Mouse (Mus musculus) kidney, postnatal 25 days (tissue): ENCODE measurements around the gene Pafah1b1.
A peak's percentile ranks its signal among the peaks of the same experiment; 100 is the strongest.

Experiments
- DNase-seq, 2 experiments: peaks; one replicate each; pipeline ENCODE4 v3.0.0; 2021; ENCODE audit warnings: mixed read lengths in 2 of 2

The Pafah1b1 gene

DNA sequence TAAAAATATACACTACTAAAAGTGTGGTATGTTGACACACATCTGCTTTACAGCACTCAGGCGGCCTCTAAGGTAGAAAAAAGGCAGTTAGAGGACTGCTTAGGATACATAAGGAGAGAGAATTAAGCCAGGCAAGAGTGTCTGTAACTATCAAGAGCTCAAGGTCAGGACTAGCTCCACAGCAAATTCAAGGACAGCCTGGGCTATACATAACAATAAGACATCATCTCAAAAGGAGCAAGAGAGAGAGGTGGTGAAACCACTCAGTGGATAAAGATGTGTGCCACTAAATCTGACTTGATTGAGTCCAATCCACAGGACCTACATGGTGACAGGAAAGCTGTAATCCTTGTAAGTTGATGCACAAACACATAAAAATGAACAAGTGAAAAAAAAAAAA is 3.8 kb downstream of the Pafah1b1 start:
- DNase-seq = no peak

DNA sequence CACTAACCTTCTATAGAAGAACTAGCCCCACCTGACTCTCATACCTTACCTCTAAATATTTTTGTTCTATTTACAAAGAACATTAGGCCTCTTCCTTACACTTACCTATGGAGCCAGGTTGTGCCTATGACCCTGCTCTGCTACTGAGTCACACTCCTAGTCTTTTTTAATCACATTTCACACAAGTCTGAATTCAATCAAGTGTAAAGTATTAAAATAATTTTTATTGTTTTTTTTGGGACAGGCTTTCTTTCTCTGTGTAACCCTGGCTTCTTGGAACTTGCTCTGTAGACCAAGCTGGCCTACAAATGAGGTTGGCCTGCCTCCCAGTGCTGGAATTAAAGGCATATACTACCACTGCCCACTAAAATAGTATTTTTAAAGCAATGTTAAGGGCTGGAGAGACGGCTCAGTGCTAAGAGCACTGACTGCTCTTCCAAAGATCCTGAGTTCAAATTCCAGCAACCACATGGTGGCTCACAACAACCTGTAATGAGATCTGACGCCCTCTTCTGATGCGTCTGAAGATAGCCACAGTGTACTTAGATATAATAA is 8.4 kb downstream of the Pafah1b1 start:
- DNase-seq = peak; percentile 30 to 41

DNA sequence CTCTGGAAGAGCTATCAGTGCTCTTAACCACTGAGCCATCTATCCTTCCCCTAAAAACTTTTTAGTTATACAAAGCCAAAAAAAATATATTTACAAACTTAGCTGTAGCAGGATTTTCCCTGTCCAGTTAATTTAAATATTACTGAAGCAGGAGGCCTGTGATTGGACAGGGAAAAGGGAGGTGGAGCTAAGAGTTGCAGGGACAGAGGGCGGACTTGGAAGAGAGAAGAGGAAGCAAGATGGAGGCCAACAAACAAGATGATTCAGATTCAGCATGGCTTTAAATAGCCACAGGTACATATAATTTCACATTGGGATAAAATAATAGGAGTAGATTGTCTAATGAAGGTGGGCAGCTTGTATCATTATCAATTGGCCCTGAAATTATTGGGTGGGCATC is 13.8 kb downstream of the Pafah1b1 start:
- no peak for DNase-seq

DNA sequence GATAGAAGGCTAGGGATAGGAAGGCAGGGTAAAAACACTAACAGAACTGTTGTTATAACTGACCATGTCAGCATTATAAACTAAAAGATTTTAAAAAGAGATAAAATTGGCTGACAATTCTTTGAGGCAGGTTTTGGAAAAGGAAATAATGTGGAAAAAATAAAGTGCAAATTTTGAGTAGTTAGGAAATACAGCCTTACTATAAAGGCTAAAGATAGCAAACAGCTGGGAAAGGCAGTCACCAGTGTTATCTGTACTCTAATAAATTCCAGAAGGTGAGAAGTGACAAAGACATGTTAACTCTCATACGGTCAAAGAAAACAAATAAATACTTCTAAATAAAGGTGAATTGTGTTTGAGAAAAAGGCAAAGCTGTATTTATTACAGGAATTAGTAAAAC is 15.7 kb downstream of the Pafah1b1 start:
- DNase-seq = no peak

DNA sequence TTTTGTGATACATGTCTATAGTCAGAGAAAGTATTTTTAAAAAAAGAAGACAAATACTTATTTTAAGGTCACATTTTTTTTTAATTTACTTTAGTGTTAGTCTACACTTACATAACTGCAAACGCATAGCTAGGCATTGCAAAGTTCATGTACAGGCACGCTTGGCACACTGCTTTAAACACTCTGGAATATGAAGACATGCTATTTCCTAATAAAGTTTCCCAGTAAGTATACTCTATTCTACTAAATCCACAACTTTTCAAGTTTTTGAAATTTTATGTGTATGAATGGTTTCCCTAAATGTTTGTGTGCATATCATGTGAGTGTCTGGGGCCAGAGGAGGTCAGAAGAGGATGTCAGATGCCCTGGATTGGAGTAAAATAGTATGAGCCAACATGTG is 20.4 kb downstream of the Pafah1b1 start:
- no peak for DNase-seq

DNA sequence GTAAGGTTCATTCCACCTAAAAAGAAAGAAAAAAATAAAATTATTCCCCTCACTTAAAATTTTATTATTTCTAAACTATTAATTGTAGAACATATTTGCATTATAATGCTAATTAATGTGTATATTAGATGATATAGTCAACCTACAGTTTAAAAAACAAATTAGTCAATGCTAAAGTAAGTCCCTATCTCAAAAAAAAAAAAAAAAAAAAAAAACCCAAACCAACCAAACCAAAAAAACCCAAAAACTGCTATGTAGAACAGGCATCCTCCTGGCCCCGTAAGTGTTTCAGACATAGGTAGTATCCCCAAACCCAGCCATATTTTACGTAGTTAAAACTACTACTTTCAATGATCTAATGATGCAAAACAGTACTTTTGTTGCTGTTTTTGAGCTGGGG is 25.0 kb downstream of the Pafah1b1 start:
- DNase-seq = no peak

DNA sequence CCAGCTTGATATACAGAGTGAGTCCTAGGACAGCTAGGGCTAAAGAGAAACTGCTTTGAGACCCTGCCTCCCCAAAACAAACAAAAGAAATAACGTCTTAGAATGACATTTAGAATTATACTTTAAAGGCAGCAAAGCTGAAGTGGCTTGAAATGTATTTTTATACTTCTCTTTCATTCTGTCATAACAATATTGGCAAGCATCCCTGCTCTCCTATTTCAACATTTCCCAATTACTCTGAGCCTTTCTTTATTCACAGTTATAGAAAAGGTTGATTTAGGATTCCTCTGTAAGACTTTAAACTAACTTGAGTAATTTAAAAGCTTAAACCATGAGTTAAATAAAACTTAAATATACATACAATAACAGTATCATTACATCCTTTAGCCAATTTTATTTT is 32.3 kb downstream of the Pafah1b1 start:
- DNase-seq = no peak

DNA sequence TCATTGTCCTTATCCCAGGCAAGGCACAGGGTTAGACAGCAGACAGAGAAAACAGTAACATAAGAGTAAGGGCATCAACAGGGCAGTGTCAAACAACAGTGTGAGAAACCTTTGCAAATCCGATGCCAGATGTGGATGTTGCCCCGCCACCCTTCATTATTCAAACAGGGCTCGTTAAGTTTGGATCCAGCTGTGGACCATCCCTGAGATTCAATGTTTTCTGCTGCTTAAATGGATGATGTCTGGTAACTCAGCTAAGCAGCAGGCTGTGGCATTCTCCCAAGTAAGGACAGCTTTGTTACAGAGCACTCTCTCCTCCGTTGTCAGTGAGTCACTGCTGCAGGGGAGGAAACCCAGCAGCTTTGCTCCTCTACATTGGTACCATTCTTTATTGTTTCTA is 49.3 kb downstream of the Pafah1b1 start:
- no peak for DNase-seq

DNA sequence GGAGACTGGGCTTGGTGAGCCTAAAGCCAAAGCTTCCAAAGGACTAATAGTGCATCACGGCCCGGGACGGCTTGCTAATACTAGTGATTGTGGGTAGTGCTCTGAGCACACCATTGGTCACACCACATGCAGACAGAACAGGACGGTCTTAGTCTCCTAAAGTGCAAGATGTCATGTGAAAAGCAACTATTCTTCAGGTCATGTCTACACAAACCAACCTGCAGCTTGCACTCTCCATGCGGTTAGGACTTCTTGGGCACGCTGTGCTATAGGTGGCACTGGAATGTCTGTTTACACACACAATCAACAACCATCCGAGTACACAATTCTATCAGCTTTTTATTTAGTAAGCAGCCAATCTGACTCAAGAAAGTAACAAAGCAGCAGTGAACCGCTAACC is 49.8 kb downstream of the Pafah1b1 start:
- DNase-seq = no peak

DNA sequence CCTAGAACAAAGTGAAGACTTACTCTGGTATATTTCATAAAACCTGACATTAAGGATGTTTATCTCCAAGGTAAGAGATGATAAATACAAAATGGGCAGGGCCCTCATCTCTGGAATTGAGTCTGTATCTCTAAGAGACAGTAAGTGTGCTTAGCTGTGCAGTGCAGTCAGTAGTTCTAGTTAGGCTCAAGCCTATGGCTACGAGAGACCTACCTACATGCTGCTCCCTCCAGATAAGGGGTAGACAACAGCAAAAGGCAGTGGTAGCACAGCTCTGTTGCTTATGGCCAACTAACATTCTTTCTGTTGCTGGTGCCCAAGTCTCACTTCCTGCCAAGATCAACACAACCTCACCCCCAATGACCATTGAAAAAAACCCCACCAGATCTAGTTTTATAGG is 50.9 kb downstream of the Pafah1b1 start:
- DNase-seq = no peak

DNA sequence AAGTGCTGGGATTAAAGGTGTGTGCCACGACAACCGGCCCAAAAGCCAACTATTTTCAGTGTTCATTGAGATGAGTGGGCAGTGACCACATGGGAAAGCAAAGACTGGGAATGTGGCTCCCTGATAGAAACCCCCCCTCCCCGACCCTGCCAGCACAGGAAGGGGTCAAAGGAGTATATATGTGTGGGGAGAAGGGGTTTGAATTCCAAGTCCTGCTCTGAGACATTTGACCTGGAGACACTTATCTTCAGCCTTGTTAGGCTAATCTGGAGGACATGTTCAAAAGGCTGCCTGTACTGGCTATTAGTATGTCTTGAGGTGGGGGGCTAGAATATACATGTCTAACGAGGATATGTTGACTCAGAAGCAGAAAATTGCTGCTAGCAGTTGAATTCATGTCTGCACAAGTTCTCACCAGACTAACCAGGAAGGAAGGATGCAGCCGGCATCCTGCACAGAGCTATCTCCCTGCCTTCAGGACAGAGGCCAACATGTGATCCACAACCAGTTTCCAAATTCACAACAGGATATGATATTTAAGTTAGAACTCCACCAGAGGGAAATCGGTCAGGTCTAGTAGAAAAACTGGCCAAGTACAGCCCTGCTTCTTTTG is 51.5 kb downstream of the Pafah1b1 start:
- peak in 1 of 2 experiments; percentile 44 for DNase-seq

DNA sequence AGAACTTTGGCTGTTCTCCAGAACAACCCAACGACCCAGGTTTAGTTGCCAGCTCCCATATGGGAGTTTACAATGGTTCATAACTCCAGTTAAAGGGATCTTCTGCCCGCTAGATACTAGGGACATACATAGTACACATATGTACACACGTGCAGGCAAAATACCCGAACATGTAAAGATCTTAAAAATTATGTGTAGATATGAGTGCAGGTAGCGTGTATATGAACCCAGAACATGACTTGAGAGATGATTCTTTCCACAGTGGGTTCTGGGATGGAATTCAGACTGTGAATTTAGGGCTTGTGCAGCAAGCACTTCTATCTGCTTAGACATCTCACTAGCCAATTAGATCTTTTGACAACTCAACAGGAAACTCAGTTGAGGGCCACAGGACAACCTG is 52.6 kb downstream of the Pafah1b1 start:
- no peak for DNase-seq

DNA sequence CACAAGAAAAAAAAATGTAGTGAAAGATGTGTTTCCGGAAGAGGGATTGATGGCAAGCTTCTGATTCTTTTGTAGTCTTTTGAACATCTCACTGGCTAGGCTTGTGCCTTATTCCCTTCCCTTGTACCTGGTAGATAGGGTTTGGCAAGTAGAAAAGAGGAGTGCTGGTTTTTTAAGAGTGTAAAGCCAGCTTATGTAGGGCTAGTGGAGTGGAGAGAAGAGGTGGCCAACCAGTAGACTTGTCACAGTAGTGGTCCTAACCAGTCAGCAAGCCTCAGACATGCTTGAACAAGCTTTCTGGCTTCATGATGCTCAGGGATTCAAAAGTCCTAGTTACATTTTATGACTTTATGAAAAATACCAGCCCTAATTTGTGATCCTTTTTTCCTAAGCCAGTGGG is 53.5 kb downstream of the Pafah1b1 start:
- no peak for DNase-seq

DNA sequence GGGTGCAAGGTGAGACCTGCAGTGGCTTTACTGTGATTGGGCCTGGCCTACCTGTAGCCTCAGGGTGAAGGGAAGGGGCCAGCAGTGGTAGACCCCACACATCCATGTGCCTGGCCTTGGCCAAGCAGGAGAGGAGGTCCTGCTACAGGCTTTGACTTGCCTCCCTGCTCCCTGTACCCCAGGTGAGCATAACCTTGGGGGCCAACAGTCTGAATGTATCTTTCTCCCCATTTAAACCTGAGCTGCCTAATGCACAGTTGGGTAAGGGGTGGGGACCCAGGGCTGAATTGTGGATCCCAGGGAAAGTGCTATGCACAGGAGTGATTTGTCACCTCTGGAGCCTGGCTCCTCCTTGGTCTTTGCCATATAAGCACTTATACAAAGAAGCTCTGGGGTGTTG is 54.3 kb downstream of the Pafah1b1 start:
- peak in 1 of 2 experiments; percentile 36 for DNase-seq

DNA sequence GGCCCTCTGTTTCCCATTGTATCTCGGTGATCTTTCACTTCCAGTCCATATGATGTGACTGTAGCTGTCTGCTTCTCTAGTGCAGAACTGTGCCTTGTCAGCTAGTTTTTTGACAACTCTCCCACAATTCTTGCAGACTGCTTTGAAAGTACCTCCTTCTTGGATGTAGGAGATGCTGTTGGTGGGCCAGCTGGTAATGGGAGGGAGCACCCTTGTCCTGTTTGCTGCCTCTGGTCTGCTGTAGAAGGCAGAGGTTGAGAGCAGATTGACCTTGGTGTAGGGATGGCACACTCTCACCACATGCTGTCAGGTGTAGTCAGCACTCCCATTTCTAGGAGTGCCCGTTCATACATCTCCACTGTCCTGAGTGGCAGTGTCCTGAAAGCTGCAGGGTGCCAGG is 55.5 kb downstream of the Pafah1b1 start:
- no peak for DNase-seq

DNA sequence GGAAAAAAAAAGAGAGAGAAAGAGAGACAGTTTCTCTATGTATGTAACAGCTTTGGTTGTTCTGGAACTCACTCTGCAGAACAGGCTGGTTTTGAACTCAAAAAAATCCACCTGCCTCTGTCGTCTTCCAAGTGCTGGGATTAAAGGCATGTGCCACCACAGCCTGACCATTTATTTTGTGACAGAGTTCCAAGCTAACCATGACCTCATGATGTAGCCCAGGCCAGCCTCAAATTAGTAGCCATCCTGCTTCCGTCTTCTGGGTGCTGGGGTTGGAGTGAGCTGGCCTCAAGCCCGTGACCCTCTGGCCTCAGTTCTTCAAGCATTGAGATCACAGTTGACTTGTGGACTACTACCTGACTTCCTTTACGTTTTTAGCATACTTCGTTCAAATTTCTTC is 56.0 kb downstream of the Pafah1b1 start:
- DNase-seq = no peak

DNA sequence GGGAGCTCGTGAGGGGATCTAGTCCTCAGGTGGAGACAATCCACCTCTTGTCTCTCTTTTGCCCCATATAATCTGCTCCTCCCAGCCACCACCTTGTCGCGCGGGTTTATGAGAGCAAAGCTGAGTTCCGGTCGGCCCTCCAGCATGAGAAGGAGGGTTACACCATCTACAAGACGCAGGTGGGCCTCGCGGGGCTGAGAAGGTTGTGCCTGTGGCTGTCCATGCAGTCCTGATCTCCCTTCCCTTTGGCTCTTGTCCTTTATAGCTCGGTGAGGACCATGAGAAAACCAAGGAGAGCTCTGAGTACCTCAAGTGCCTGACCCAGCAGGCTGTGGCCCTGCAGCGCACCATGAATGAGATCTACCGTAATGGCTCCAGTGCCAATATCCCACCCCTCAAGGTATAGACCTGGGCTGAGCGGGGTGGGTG is 56.9 kb downstream of the Pafah1b1 start:
- DNase-seq = peak in 1 of 2 experiments; percentile 29

DNA sequence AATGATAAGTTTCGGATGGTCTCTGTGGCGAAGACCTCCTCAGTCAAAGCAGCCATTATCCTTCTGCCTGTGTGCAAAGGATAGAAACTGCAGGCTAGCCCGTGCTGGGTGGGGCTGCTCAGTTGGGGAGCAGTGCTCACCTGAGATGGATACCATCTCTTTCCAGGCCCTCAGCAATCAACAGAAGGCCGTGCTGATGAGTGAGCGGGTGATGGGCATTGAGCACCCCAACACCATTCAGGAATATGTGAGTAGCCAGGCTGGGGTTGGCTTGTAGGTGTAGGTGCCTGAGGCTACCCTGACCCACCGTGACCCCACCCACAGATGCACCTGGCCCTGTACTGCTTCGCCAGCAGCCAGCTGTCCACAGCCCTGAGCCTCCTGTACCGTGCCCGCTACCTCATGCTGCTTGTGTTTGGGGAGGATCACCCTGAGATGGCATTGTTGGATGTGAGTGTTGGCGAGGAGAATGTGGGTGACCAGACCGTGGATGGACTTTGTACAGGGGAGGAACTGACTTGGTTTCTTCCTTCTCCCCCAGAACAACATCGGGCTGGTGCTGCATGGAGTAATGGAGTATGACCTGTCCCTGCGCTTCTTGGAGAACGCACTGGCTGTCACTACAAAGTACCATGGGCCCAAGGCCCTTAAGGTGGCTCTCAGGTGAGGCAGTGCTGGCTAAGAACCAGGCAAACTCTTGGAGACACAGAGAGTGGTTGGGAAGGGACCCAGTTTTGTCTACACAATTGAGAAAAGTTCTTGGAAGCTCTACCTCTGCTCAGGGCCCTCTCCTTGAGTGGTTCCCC is 57.5 kb downstream of the Pafah1b1 start:
- peak in 1 of 2 experiments; percentile 36 for DNase-seq

DNA sequence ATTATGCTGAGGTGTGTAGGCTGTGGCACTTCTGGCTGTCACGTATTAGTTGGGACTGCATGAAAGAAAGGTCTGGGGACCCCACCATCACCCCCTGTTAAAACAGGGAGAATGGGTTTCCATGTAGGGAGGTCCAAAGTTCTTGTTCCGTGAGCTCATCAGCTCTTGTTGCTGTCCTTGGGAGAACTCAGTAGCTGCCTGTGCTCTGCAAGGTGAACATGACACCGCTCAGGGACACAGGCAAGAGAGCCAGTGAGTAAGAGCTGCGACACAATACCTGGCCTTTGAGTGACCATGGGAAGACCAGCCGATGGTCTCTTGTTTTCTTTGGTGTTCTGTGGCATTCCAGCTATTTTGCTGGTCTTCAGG is 58.2 kb downstream of the Pafah1b1 start:
- peak in 1 of 2 experiments; percentile 30 for DNase-seq

DNA sequence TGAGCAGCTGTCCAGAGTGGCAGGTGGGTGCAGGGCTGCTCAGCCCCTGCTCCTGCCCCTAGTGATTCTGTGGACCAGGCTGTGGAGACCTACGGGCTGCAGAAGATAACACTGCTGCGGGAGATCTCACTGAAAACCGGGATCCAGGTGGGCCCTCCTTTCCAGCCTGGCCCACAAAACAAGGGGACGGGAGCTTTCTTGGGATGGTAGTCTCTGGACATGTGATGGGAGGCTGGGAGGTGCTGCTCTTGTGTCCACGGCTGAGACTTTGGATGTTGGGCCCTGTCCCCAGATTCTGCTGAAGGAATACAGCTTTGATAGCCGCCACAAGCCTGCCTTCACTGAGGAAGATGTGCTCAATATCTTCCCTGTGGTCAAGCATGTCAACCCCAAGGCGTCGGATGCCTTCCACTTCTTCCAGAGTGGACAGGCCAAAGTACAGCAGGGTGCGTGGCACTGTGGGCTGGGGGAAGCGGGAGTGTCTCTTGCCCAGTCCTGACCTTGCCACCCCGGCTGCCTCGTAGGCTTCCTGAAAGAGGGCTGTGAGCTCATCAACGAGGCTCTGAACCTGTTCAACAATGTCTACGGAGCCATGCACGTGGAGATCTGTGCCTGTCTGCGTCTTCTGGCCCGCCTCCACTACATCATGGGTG is 58.7 kb downstream of the Pafah1b1 start:
- peak; percentile 0 to 39 for DNase-seq

DNA sequence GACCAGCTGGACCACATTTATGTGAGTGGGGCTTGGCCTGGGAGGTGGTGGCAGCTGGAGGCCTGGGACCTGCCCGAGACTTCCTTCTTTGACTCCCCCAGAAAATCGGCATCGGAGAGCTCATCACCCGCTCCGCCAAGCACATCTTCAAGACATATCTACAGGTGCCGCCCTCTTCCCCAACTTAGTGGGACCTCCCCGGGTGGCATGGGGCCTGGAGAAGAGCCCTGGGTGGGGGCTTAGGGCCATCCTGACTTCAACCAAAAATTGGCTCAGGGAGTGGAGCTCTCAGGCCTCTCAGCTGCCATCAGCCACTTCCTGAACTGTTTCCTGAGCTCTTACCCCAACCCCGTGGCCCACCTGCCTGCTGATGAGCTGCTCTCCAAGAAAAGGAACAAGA is 59.6 kb downstream of the Pafah1b1 start:
- peak in 1 of 2 experiments; percentile 37 for DNase-seq

DNA sequence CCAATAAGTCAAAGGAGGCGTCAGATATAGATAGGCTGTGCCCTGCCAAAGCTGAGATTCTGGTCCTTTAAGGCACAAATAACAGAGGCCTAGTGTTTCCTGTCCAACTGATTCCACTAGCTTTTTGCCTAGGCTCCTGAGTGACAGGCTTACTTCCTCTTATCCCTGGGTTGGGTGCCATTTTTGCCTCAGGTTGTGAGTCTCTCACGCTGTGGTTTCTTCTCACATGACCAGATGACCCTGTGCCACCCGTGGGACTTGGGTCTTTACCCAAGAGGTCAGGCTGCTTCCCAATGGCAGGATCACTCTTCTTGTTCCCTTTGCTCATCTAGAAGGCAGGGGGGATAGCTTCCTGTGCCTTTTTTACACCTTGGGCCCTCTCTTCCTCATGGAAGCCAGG is 60.2 kb downstream of the Pafah1b1 start:
- peak in 1 of 2 experiments; percentile 0 for DNase-seq

DNA sequence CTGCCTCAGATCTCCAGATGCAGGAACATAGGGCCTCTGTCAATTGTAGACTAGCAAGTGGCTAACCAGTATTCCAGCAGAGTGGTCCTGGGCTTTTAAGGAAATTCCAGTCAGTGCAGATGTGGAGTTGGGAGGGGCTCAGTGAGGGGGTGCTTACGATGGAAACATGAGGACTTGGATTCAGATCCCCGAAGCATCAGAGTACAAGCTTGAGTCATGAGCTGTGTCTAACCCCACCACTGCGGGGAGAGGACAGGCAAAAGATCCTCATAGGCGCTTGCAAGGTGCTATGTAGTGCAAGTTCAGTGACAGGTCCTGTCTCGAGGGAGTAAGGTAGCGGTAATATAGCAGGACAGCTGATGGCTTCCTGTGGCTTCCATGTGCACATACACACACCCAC is 62.2 kb downstream of the Pafah1b1 start:
- no peak for DNase-seq

DNA sequence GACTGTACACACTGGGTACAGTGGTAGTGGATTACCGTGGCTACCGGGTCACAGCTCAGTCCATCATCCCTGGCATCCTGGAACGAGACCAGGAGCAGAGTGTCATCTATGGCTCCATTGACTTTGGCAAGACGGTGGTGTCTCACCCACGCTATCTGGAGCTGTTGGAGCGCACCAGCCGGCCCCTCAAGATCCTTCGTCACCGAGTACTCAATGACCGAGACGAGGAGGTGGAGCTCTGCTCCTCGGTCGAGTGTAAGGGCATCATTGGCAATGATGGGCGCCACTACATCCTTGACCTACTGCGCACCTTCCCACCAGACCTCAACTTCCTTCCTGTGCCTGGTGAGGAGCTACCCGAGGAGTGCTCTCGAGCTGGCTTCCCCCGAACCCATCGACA is 62.8 kb downstream of the Pafah1b1 start:
- DNase-seq = peak in 1 of 2 experiments; percentile 32
